7 mouse cellular contexts compared by ENCODE assay signal in the genomic region with DNA sequence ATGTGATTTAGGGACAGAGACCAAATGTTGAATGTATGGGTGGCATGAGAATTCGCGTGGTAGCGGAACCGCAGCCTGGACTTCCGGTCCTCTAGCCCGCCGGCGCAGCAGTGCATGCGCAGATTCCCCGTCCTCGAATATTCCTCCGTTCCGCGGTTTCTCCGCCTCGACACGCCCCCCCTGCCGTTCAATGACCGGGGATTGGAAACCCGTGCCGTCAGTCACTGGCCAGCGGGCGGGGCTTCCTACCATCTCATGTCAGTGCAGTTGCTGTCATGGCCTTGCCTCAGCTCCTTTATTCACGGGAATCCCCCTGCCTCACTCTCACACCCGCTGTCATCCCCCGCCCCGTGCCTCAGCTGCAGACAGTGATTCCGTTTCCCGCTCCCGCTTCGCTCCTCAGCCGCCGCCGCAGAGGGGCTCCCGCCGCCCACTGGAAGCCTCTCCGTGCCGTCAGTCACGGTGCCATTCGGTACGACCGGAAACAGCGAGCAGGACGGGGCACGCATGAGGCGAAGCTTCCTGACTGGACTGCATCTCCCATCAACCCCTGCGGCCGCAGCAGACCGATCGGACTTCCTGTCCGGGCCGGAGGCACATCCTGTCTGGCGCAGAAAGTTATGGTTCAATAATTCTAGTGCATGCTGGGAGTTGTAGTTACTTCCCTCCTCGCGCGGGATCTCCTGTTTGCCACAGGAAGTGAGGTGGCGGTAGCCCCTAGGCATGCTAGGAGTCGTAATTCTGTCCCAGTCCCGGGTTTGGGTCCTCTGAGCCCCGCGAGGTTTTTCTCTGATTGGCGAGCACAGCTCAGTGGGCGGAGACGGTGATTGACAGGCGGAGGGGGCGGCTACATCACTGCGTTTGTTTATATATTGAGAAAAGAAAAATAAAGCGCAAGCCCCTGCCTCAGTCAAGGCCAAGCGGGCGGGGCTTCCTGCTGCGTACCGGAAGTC.
DNase-seq lines count a peak whose midpoint lies in the region; ATAC-seq and TF ChIP-seq lines count a peak whose summit lies in the region.

No protein-coding gene starts in this region.

- peak; percentile 24 for TF ChIP-seq CTCF in intestine, postnatal 0 days (IDR thresholded peaks at IDR 0.05; ENCODE audit: low read depth)
- TF ChIP-seq CTCF in small intestine, adult 2 months (IDR thresholded peaks at IDR 0.05; ENCODE audit: extremely low read depth, insufficient read length, insufficient replicate concordance, low read depth, low read length): no peak

- peak overlapping the region; percentile 95 for H3K27ac ChIP-seq in embryonic facial prominence, embryonic 10.5 days (replicated peaks)
- H3K27ac ChIP-seq in intestine, postnatal 0 days (ENCODE audit: low read depth, low read length): peak overlapping the region; percentile 97
- peak overlapping the region; percentile 96 for H3K27ac ChIP-seq in midbrain, embryonic 12.5 days (replicated peaks)
- peak overlapping the region; percentile 98 for H3K27ac ChIP-seq in small intestine, adult 2 months (ENCODE audit: insufficient read depth, low read depth, low read length)

- WGBS in embryonic facial prominence, embryonic 10.5 days: under 1% methylated on average over 72 of the region's 72 CpGs
- 1% methylated on average over 72 of the region's 72 CpGs for WGBS in intestine, postnatal 0 days
- WGBS in midbrain, embryonic 12.5 days: under 1% methylated on average over 72 of the region's 72 CpGs
- under 1% methylated on average over 72 of the region's 72 CpGs for WGBS in small intestine, adult 2 months

- TF ChIP-seq POLR2A in small intestine, adult 2 months (IDR thresholded peaks at IDR 0.05; ENCODE audit: low read depth, low read length): peak; percentile 33

- no peaks in the 10 kb centered on the region for H3K27me3 ChIP-seq in embryonic facial prominence, embryonic 10.5 days (replicated peaks; ENCODE audit: low read depth, poor library complexity, severe bottlenecking)
- no peaks in the 10 kb centered on the region for H3K27me3 ChIP-seq in intestine, postnatal 0 days (replicated peaks; ENCODE audit: control insufficient read depth, insufficient read depth, low read length)
- H3K27me3 ChIP-seq in midbrain, embryonic 12.5 days: no peaks in the 10 kb centered on the region
- no peaks in the 10 kb centered on the region for H3K27me3 ChIP-seq in small intestine, adult 2 months (ENCODE audit: control insufficient read depth, insufficient read depth, low read length)

- H3K9ac ChIP-seq in intestine, postnatal 0 days (ENCODE audit: low read depth, low read length): peak overlapping the region; percentile 74
- H3K9ac ChIP-seq in midbrain, embryonic 12.5 days (replicated peaks): peak overlapping the region; percentile 68

- H3K4me1 ChIP-seq in embryonic facial prominence, embryonic 10.5 days: peaks cover 3% of the 10 kb centered on the region; the same call in 1 of the 2 replicates
- H3K4me1 ChIP-seq in intestine, postnatal 0 days (replicated peaks; ENCODE audit: control insufficient read depth, insufficient read depth, low read length): no peaks in the 10 kb centered on the region
- H3K4me1 ChIP-seq in midbrain, embryonic 12.5 days: peaks cover 5% of the 10 kb centered on the region; the same call in 1 of the 2 replicates
- H3K4me1 ChIP-seq in small intestine, adult 2 months (ENCODE audit: control insufficient read depth, insufficient read depth, insufficient read length, low read length): peaks cover 3% of the 10 kb centered on the region; the same call in 1 of the 2 replicates

- peak; percentile 96 for ATAC-seq in intestine, postnatal 0 days
- ATAC-seq in midbrain, embryonic 12.5 days (ENCODE audit: low FRiP score, low read depth): peak; percentile 95

- intact Hi-C loops in left cerebral cortex, postnatal 4 days (cut with DNase I): no loop called here

- H3K4me3 ChIP-seq in embryonic facial prominence, embryonic 10.5 days: peak overlapping the region; percentile 74
- H3K4me3 ChIP-seq in intestine, postnatal 0 days (ENCODE audit: low read depth, low read length): peak overlapping the region; percentile 62
- peak overlapping the region; percentile 58 for H3K4me3 ChIP-seq in midbrain, embryonic 12.5 days
- peak overlapping the region; percentile 82 for H3K4me3 ChIP-seq in small intestine, adult 2 months (ENCODE audit: low read depth, low read length)

- no peaks in the 10 kb centered on the region; the same call in 1 of the 2 replicates for H3K36me3 ChIP-seq in embryonic facial prominence, embryonic 10.5 days (replicated peaks)
- H3K36me3 ChIP-seq in intestine, postnatal 0 days (ENCODE audit: control insufficient read depth, insufficient read depth): no peaks in the 10 kb centered on the region
- H3K36me3 ChIP-seq in midbrain, embryonic 12.5 days: no peaks in the 10 kb centered on the region
- H3K36me3 ChIP-seq in small intestine, adult 2 months (ENCODE audit: control insufficient read depth, insufficient read depth, low read length): no peaks in the 10 kb centered on the region

- peaks cover 20% of the 10 kb centered on the region; the same call in 1 of the 2 replicates for H3K9me3 ChIP-seq in embryonic facial prominence, embryonic 10.5 days
- H3K9me3 ChIP-seq in intestine, postnatal 0 days (ENCODE audit: control insufficient read depth): no peaks in the 10 kb centered on the region
- 0 out of 2 replicates have a peak, but pooled peaks cover 7% of the 10 kb centered on the region for H3K9me3 ChIP-seq in midbrain, embryonic 12.5 days

- H3K4me2 ChIP-seq in intestine, postnatal 0 days (replicated peaks; ENCODE audit: low read depth): peak overlapping the region; percentile 80
- peak overlapping the region; percentile 51 for H3K4me2 ChIP-seq in midbrain, embryonic 12.5 days (replicated peaks)

- DNase-seq in adrenal gland, postnatal 10 days: peak; percentile 99
- DNase-seq in embryonic facial prominence, embryonic 10.5 days (ENCODE audit: low spot score): peak; percentile 98
- peak; percentile 97 for DNase-seq in gonadal fat pad, adult 2 months (ENCODE audit: low read depth)
- peak; percentile 99 for DNase-seq in left cerebral cortex, postnatal 4 days

Comparison
In these comparisons a context has a peak if more than half of its experiments do, and no peak if none do; other contexts are left out.
1. Peak in every context shown above with its lines: DNase-seq, ATAC-seq, H3K4me3 ChIP-seq and H3K27ac ChIP-seq.